Mouse (Mus musculus): ENCODE data around the gene Tfap4. TPM values are rescaled to one million over a fixed set of nuclear protein-coding genes. Genes with fewer than 3 reads are reported as not detected.

The Tfap4 gene
- polyA plus RNA-seq, 1 experiment from 2014 or later = 17.5 TPM

DNA sequence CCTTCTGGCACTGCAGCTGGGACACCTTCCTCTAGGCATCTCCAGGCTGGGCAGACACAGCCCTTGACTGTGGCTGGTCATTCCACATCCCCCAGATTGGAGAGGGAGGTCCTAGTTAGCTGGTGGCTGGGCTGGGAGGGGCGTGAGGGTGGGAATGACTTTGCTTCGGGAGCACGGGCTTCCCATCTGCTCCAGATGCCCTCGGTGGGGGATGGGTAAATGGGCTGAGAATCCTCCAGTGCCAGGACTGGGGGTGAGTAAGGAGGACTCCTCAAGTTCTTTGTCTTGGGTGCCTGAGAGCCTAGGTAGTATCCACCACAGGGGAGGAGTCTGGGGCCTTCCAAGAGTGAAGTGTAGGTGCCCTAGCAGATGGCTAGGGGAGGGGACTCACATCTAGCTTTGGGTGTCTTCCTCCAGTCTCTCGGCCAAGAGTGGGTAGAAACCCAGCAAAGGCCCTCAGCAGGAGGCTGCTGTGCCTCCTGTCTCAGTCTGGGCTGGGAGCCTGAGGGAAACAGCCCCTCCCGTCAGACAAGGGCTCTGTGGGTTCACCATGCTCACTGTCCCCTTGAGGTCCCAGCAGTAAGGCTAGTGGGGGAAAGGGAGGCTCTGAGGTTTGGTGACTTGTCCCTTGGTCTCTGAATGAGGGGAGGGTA is 39.4 kb upstream of the Tfap4 start:
- no peak for DNase-seq (ENCODE audit: low spot score)
- WGBS = 21% methylated on average over 6 of the region's 6 CpGs
- Histone ChIP-seq H3K4me3 (peak overlapping the region; percentile 19; the same call in 1 of the 2 replicates), H3K27me3 (ENCODE audit: insufficient read depth, poor library complexity, severe bottlenecking) (no peaks in the 10 kb centered on the region), H3K27ac (peak overlapping the region; percentile 81), H3K36me3 (no peaks in the 10 kb centered on the region), H3K9me3 (no peaks in the 10 kb centered on the region), H3K4me1 (peaks cover 99% of the 10 kb centered on the region)

DNA sequence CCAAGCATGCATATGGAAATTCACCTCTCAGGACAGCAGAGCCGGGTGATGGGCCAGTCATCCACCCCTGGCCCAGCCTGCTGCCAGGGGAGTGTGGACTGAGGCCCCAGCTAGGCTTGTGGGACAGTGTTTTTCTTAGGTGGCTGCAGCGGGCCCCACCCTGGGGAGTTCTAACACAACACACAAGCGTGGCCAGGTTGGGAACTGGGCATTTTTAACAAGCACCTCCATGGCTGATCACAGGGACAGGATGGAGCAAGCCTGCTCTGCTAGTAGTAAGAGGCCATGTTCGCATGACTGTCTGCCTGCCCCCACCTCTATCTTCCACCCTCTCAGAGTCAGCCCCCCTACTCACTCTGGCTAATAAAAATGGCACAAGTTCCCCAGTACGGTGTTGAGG is 38.4 kb upstream of the Tfap4 start:
- 61% methylated on average over 5 of the region's 5 CpGs for WGBS
- Histone ChIP-seq H3K4me1 (peaks cover 99% of the 10 kb centered on the region), H3K9me3 (no peaks in the 10 kb centered on the region), H3K36me3 (no peaks in the 10 kb centered on the region), H3K27ac (peak overlapping the region; percentile 97), H3K27me3 (ENCODE audit: insufficient read depth, poor library complexity, severe bottlenecking) (no peaks in the 10 kb centered on the region), H3K4me3 (peak overlapping the region; percentile 23)
- DNase-seq (ENCODE audit: low spot score) = no peak

- Histone ChIP-seq H3K36me3 (no peaks in the 10 kb centered on the region), H3K27ac (peak overlapping the region; percentile 97), H3K4me1 (peaks cover 99% of the 10 kb centered on the region), H3K9me3 (no peaks in the 10 kb centered on the region), H3K27me3 (ENCODE audit: insufficient read depth, poor library complexity, severe bottlenecking) (no peaks in the 10 kb centered on the region), H3K4me3 (peak overlapping the region; percentile 23; the same call in 1 of the 2 replicates)
- 64% methylated on average over 7 of the region's 7 CpGs for WGBS
- no peak for DNase-seq (ENCODE audit: low spot score)
Observed at GRCm38 (mm10) chr16:4597296-4597695, 37.6 kb upstream of the Tfap4 start.

DNA sequence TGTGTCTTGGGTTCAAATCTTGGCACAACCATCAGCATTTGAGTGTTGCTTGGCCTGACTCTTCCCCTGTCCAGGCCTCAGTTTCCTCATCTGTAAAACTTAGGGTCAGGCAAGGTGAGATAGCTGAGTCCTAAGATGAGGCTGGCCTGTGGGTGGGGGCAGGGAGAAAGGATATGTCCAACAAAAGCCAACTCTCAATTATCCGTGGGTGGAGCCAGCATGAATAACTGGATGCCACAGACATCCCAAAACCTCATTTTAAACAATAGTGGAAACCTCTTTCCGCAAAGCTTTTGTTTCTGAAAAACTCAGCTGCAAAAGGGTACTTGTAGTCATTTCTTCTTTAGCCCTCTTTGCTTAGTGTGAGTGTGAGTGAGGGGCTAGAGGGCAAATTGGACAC is 37.2 kb upstream of the Tfap4 start:
- no peaks in the 10 kb centered on the region for H3K36me3 ChIP-seq

DNA sequence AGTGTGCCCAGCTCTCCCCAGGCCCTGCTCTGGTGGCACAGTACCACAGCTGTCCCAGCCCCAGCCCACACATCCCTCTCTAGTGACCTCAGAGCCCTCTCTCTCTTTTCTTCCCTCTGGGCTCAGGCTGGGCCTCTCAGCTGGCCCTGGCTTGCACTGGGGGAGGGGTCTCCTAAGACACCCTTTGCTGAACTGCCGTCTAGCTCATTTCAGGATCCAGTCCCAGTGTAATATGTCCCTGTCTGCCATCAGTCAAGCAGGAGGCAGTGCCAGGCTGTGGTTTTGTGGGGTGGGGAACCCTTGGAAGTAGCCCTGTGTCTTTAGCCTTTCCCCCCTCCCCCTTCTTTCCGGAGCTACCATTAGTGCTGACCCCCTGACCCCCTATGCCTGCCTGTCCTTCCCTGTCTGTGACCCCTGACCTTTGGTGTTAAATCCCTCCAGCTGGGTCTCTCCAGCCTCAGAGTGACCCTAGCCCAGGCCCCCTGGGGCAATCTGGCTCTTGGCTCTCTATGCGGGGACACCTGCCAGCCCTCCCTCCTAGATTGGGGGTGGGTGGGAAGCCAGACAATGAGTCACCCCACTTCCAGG is 36.6 kb upstream of the Tfap4 start:
- no peaks in the 10 kb centered on the region for H3K27me3 ChIP-seq (ENCODE audit: insufficient read depth, poor library complexity, severe bottlenecking)
- peaks cover under 1% of the 10 kb centered on the region for H3K36me3 ChIP-seq
- WGBS = 18% methylated on average over 3 of the region's 3 CpGs
- peak overlapping the region; percentile 93 for H3K4me3 ChIP-seq
- no peak for DNase-seq (ENCODE audit: low spot score)
- peak overlapping the region; percentile 97 for H3K27ac ChIP-seq
- H3K4me1 ChIP-seq = peaks cover 89% of the 10 kb centered on the region
- no peaks in the 10 kb centered on the region for H3K9me3 ChIP-seq

More for the DNA sequence above, 37.2 kb upstream of the Tfap4 start:
- H3K27me3 ChIP-seq (ENCODE audit: insufficient read depth, poor library complexity, severe bottlenecking) = no peaks in the 10 kb centered on the region
- H3K4me3 ChIP-seq = peak overlapping the region; percentile 93
- no peaks in the 10 kb centered on the region for H3K9me3 ChIP-seq
- peaks cover 95% of the 10 kb centered on the region for H3K4me1 ChIP-seq
- no peak for DNase-seq (ENCODE audit: low spot score)
- WGBS = 74% methylated on average over 2 of the region's 2 CpGs
- peak overlapping the region; percentile 97 for H3K27ac ChIP-seq

DNA sequence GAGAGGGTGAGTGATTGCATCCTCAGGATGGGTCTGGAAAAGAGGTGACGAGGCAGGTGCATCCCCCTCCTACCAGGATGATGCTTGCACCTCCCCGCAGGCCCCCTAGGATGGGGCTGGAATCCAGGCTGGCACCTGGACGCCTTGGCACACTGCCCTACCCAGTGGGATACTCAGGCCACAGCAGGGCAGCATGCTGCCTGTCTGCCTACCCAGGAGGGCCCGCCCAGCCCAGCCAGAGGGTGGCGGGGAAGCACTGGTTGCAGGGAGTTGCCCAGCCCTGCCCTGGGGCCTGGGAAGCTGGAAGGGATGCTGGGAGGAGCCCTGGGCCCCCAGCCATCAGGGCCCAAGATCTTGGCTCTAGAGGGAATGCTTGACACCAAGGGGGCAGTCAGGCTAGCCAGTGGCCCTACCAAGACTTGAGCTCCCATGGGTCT is 35.9 kb upstream of the Tfap4 start:
- Histone ChIP-seq H3K27me3 (ENCODE audit: insufficient read depth, poor library complexity, severe bottlenecking) (no peaks in the 10 kb centered on the region), H3K4me1 (peaks cover 82% of the 10 kb centered on the region), H3K27ac (peak overlapping the region; percentile 97), H3K36me3 (peaks cover 8% of the 10 kb centered on the region), H3K9me3 (no peaks in the 10 kb centered on the region), H3K4me3 (peak overlapping the region; percentile 93)
- 13% methylated on average over 5 of the region's 5 CpGs for WGBS
- DNase-seq (ENCODE audit: low spot score) = no peak

- peaks cover 13% of the 10 kb centered on the region for H3K36me3 ChIP-seq
- no peaks in the 10 kb centered on the region for H3K9me3 ChIP-seq
- no peaks in the 10 kb centered on the region for H3K27me3 ChIP-seq (ENCODE audit: insufficient read depth, poor library complexity, severe bottlenecking)
- no peak for DNase-seq (ENCODE audit: low spot score)
- 1% methylated on average over 41 of the region's 52 CpGs for WGBS
- peak overlapping the region; percentile 97 for H3K27ac ChIP-seq
- H3K4me3 ChIP-seq = peak overlapping the region; percentile 93
- H3K4me1 ChIP-seq = peaks cover 76% of the 10 kb centered on the region
Observed at GRCm38 (mm10) chr16:4594814-4595526, 35.3 kb upstream of the Tfap4 start.

DNA sequence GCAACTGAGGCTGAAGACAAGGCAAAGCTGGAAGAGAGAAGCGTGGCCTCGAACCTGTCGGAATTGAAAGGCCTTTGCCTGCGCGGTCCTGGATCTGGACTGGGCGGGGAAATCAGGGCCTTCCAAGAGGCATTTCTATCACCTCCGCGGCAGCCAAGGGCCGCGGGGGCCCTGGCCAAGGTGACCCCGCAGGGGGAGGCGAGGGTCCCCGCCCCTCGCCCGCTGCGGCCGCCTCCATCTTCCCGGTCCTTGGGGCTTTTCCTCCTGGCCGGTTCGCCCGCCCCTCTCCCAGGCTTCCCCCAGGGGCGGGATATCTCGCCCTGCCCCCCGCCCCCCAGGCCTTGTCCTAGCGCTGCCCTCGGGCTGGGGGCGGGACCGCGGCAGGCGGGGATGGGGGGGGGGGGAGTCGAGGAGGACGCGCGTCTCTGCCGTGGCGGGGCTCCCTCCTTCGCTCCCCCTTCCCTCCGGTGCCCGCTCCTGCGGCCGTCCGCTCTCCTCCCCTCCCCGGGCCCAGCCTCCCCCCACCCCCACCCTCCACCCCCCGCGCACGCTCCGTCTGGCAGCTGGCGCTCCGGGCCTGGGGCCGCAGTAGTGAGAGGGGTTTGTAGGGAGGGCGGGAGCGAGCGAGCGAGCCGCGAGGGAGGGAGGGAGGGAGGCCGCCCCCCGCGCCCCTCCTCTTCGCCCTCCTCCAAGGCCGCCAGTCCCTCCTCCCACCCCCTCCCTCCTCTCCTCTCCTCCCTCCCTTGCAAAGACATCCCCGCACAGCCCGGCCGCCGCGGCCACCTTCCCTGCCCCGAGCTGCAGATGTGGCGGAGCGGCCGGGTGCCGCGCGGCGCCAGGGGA is 34.5 kb upstream of the Tfap4 start, which contains the start of gene Glis2:
Gene Glis2 (plus strand): TSS at position 743 of the 843 bp plus-strand sequence.
- Histone ChIP-seq H3K27me3 (ENCODE audit: insufficient read depth, poor library complexity, severe bottlenecking) (no peaks in the 10 kb centered on the region), H3K4me3 (peak within 1 kb of the TSS; percentile 93), H3K9me3 (no peaks in the 10 kb centered on the region), H3K4me1 (peaks cover 68% of the 10 kb centered on the region), H3K36me3 (peaks cover 17% of the 10 kb centered on the region), H3K27ac (peak within 1 kb of the TSS; percentile 97)
- DNase-seq (ENCODE audit: low spot score) = peak; percentile 92
- WGBS = under 1% methylated on average over 53 of the region's 74 CpGs

DNA sequence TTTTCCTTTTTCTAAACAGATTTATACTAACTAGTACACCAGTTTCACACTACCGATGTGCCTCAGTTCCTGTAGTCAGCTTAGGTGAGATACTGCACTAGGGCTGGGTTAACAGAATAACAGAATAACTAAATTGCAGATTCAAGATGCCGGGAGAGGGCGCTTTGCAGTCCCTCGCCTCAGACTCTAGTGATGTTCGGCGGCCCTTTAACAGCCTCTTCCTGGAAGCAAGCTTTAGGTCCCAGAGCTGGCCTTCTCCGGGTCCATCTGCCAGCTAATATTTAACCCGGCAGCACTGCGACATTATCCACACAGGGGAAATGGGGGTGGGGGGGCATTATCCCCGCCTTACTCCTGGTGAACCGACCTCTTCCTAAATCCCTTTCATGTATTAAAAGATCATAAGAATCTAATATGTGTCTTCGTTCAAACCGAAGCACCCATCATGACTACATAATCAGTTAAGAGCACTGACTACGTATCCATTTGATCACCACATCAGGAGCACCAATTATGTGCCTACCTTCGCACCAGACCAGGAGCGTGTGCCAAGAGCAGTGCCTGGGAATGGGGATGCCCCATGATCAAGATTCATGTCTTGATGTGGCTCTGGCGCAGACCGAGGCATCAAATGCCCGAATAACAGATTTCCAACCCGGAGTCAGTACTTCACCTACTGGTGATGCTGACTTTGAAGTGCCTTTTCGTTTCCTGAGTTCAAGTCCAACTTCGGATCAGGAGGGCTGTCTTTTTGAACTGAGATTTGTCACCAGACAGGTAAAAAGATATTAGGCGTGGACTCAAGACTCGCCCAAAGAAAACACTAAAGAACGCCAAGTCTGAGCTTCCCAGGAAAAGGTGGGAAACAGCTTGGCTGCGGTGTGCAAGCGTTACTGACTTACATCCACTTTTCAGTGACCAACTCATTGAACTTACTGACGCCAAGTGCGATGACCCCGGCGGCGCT is 33.5 kb upstream of the Tfap4 start:
- H3K27ac ChIP-seq = peak overlapping the region; percentile 97
- 15% methylated on average over 32 of the region's 32 CpGs for WGBS
- H3K4me3 ChIP-seq = peak overlapping the region; percentile 93
- H3K9me3 ChIP-seq = no peaks in the 10 kb centered on the region
- H3K27me3 ChIP-seq (ENCODE audit: insufficient read depth, poor library complexity, severe bottlenecking) = no peaks in the 10 kb centered on the region
- DNase-seq (ENCODE audit: low spot score) = no peak
- peaks cover 17% of the 10 kb centered on the region for H3K36me3 ChIP-seq
- H3K4me1 ChIP-seq = peaks cover 59% of the 10 kb centered on the region

GRCm38 (mm10) chr16:4590236-4590635 is 30.6 kb upstream of the Tfap4 start:
- whole genome bisulfite sequencing = 93% methylated on average over 9 of the region's 9 CpGs
- no peaks in the 10 kb centered on the region for H3K27me3 ChIP-seq (ENCODE audit: insufficient read depth, poor library complexity, severe bottlenecking)
- H3K27ac ChIP-seq = no peak overlapping the region
- peaks cover 57% of the 10 kb centered on the region for H3K4me1 ChIP-seq
- no peak for DNase-seq (ENCODE audit: low spot score)
- H3K36me3 ChIP-seq = peaks cover 17% of the 10 kb centered on the region
- H3K4me3 ChIP-seq = no peak overlapping the region
- no peaks in the 10 kb centered on the region for H3K9me3 ChIP-seq

DNA sequence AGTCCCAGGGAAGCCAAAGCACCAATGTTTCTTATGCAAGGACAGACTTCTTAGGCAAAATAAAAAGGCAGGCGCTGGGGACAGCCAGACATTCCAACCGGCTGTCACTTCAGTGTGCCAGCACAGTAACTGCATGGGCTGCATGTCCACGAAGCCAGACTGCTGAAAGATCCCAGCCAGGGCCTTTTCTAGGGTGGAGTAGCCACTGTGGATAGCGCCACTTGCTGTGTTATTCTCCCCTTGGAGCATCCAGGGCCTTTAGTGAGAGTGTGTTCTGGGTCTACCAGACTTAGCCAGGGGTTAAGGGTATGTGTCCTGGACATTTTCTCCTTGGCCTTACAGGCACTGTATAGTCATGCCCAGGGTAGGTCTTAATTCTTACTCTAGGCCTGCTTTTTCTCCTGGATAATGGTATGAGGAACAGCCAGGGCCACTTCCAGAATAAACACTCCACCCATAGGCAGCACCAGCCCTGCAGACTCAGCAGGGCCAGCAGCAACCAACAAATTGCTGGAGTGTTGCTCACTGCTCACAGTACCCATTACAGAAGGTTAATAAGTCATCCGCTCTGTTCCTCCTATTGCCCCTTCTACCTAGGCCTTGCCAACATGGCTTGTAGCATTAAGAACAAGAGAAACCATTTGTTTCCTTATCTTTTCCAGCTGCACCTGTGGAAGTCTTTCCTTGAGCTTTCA is 28.0 kb upstream of the Tfap4 start:
- Histone ChIP-seq H3K4me1 (peaks cover 32% of the 10 kb centered on the region), H3K27ac (peak overlapping the region; percentile 94), H3K9me3 (no peaks in the 10 kb centered on the region), H3K27me3 (ENCODE audit: insufficient read depth, poor library complexity, severe bottlenecking) (no peaks in the 10 kb centered on the region), H3K36me3 (peaks cover 17% of the 10 kb centered on the region), H3K4me3 (peak overlapping the region; percentile 59)
- WGBS = 47% methylated on average over 5 of the region's 5 CpGs
- no peak for DNase-seq (ENCODE audit: low spot score)
